Mouse (Mus musculus) embryonic facial prominence, embryonic 13.5 days (tissue): ENCODE data around the gene Olfr658. TPM values are rescaled to one million over a fixed set of nuclear protein-coding genes. Genes with fewer than 3 reads are reported as not detected.

Experiments used
- ATAC-seq: fragments of 200-750 bp; cut with Nextera tagmentation; 2 replicates; pipeline ENCODE4 v1.8.0; 2017; ENCODE audit warnings: low read depth; ENCODE audit not compliant: insufficient number of reproducible peaks, insufficient read depth, low FRiP score, low TSS enrichment
- H3K27ac ChIP-seq: fragments of 300-500 bp; sonication (generic); 2 replicates; pipeline ENCODE4 v1.5.1; 2015; ENCODE audit warnings: moderate library complexity, mild to moderate bottlenecking, inconsistent platforms
- H3K27me3 ChIP-seq: fragments of 300-500 bp; sonication (generic); 2 replicates; pipeline ENCODE4 v1.6.1; 2015; ENCODE audit warnings: mild to moderate bottlenecking, inconsistent platforms
- H3K36me3 ChIP-seq: fragments of 300-500 bp; sonication (generic); 2 replicates; pipeline ENCODE4 v1.6.1; 2015; ENCODE audit warnings: mild to moderate bottlenecking, inconsistent platforms
- H3K4me1 ChIP-seq: fragments of 300-500 bp; sonication (generic); 2 replicates; pipeline ENCODE4 v1.6.1; 2015; ENCODE audit warnings: inconsistent platforms
- H3K4me2 ChIP-seq: fragments of 300-500 bp; sonication (generic); 2 replicates; pipeline ENCODE4 v1.6.1; 2015; ENCODE audit warnings: moderate library complexity, mild to moderate bottlenecking, inconsistent platforms
- H3K4me3 ChIP-seq: fragments of 300-500 bp; sonication (generic); 2 replicates; pipeline ENCODE4 v1.5.1; 2015; ENCODE audit warnings: mild to moderate bottlenecking, inconsistent platforms
- H3K9ac ChIP-seq: fragments of 300-500 bp; sonication (generic); 2 replicates; pipeline ENCODE4 v1.6.1; 2015; ENCODE audit warnings: mild to moderate bottlenecking, inconsistent platforms
- H3K9me3 ChIP-seq: fragments of 300-500 bp; sonication (generic); 2 replicates; pipeline ENCODE4 v1.6.1; 2016; ENCODE audit warnings: inconsistent platforms
- WGBS: fragments of 180-500 bp; shearing (Covaris S2); methylation state at CpG from one replicate; pipeline ENCODE4 v1.1.7; 2015; ENCODE audit warnings: mixed read lengths; 5-methylcytosine and 5-hydroxymethylcytosine counted together
- polyA plus RNA-seq: library from polyadenylated mRNA; unstranded; fragments of >200 nt; fragmentation: Nextera tagmentation; extraction: Ambion mirVana; gene quantifications from 2 replicates; pipeline ENCODE4 v1.2.1, GENCODE M21; 2015

Gene Olfr658
- polyA plus RNA-seq: 0.08 TPM in 1 of 2 replicates, not detected in the other

DNA sequence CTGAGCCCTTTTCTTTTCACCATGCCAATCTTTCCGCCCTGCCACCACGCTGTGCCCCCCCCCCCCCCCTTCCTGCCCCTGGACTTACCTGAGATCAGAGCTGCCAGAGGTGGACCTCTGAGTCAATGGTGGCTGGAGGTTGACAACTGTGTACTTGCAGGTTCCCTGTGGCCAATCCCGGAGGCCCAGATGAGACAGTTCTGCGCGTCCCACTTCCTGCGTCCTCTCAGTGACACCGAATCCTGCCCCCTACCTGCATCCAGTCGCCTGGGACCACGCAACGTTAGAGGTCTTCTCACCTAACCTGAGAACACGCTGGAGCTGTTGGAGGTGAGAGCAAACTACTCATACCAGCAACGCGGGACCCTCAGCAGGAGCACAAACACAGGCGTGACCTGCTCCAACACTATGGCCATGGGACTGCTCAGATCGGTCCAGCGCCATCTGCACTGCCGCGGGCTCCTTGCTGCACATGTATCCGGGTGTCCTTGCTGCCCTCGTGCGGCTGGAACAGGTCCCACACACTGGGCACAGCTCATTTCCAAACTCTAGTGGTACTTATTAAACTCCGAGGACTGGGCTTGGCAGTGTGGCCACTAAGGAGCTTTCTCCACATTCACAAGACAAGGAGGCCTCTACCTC lies at the start of gene Olfr658:
TSS of gene Olfr658 (minus strand) at position 465 of the 642 bp plus-strand sequence.
- ATAC-seq: 0 out of 2 replicates have a peak, but pooled peaks have one; percentile 32
- peak within 1 kb of the TSS; percentile 48 for H3K4me2 ChIP-seq
- no peaks in the 10 kb centered on the region for H3K36me3 ChIP-seq
- H3K27me3 ChIP-seq: no peaks in the 10 kb centered on the region
- no peak within 1 kb of the TSS; the same call in 1 of the 2 replicates for H3K9ac ChIP-seq
- peak within 1 kb of the TSS; percentile 17; the same call in 1 of the 2 replicates for H3K4me3 ChIP-seq
- H3K9me3 ChIP-seq: no peaks in the 10 kb centered on the region
- H3K27ac ChIP-seq: no peak within 1 kb of the TSS
- WGBS: 25% methylated on average over 21 of the region's 22 CpGs
- H3K4me1 ChIP-seq: no peaks in the 10 kb centered on the region

DNA sequence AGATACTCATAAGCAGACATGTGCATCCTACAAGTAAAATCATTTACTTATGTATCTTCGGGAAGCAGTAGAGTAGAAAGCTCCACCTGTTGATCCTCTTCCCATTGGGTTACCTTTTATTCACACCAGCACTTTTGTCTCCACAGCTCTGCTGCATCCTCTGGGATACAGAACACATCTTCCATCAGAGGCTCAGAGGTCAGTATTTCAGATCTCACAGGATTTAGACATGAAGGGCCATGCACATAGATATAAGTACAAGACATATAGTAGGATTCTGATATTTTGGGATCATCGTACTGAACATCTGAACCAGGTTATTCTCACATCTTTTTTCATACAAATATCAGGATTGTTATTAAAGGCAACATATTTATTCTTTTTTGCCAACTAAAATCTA lies 39.1 kb upstream of the Olfr658 start, which contains the start of gene Olfr661:
TSS of gene Olfr661 (plus strand) at position 301 of the 400 bp plus-strand sequence.
- H3K27ac ChIP-seq: no peak within 1 kb of the TSS
- no peaks in the 10 kb centered on the region for H3K36me3 ChIP-seq
- H3K4me2 ChIP-seq: no peak within 1 kb of the TSS
- no peaks in the 10 kb centered on the region for H3K9me3 ChIP-seq
- no peaks in the 10 kb centered on the region for H3K27me3 ChIP-seq
- H3K9ac ChIP-seq: no peak within 1 kb of the TSS
- ATAC-seq: no peak
- H3K4me3 ChIP-seq: no peak within 1 kb of the TSS
- 88% methylated on average over 2 of the region's 2 CpGs for WGBS
- no peaks in the 10 kb centered on the region for H3K4me1 ChIP-seq

DNA sequence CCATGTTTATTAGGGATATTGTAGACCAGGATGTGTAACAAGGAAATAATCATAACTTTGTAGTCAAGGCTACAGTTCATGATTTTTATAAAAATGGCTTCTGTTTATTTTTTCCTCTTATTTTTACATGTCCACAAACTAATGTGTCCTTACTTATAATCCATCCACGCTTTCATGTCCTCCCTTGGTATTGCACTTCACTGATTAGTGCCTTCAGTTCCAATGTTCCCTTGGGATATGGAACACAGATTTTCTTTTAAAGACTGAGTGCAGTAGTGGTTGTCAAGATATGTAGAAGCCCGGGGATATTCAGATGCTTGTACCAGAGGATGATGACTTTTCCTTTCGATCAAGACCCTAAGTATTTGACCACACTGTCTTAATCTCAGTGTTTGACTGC lies 19.3 kb upstream of the Olfr658 start, which contains the start of gene Olfr659:
TSS of gene Olfr659 (plus strand) at position 301 of the 400 bp plus-strand sequence.
- WGBS: 85% methylated on average over 3 of the region's 3 CpGs
- no peaks in the 10 kb centered on the region for H3K4me1 ChIP-seq

DNA sequence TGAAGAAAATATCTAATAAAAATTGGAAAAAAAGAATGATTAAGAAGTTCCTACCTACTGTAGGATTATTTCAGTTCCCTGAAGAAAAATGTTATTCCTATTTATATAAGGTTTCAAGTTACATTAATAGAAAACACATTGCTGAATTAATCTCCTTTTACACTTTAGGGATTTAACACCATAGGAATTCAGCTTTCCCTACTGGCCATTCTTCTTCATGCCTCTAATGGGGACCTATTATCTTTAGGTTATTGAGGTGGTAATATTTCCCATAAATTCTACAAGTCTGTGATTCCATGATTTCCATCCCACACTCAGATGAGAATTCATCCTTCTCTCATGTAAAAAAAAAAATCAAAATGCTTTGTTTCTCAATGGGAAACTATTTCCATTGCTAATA lies 22.6 kb downstream of the Olfr658 start, which contains the start of gene Olfr657:
TSS of gene Olfr657 (plus strand) at position 301 of the 400 bp plus-strand sequence.
- Histone ChIP-seq H3K4me2 (no peak within 1 kb of the TSS), H3K27me3 (no peaks in the 10 kb centered on the region), H3K9me3 (no peaks in the 10 kb centered on the region)

More for the DNA sequence above, 19.3 kb upstream of the Olfr658 start, which contains the start of gene Olfr659:
- Histone ChIP-seq H3K36me3 (no peaks in the 10 kb centered on the region), H3K27ac (no peak within 1 kb of the TSS), H3K9me3 (no peaks in the 10 kb centered on the region), H3K9ac (no peak within 1 kb of the TSS), H3K27me3 (no peaks in the 10 kb centered on the region), H3K4me3 (no peak within 1 kb of the TSS), H3K4me2 (no peak within 1 kb of the TSS)
- no peak for ATAC-seq

DNA sequence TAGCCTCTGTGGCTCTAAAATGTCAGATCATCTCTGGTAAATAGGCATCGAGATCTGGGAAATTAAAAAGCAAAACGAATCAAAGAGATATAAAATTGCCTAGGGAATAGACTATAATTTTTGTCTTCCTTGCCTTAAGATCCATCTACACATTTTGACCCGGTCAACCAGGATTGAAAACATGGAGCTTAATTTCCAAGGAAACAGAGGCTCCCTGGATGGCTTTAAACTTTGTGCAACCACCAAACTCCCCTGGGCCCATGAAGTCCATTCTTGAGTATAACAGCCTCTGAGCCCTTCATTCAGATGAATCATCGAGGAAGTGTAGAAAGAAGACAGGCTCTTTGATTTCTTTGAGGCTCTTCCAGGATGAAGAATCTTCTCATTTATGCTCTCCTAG lies 33.5 kb downstream of the Olfr658 start, which contains the start of gene Olfr656:
TSS of gene Olfr656 (plus strand) at position 301 of the 400 bp plus-strand sequence.
- H3K36me3 ChIP-seq: no peaks in the 10 kb centered on the region
- no peak within 1 kb of the TSS for H3K27ac ChIP-seq
- no peak for ATAC-seq
- no peaks in the 10 kb centered on the region for H3K9me3 ChIP-seq
- no peaks in the 10 kb centered on the region for H3K4me1 ChIP-seq
- no peak within 1 kb of the TSS for H3K4me2 ChIP-seq
- H3K4me3 ChIP-seq: no peak within 1 kb of the TSS
- WGBS: 73% methylated on average over 4 of the region's 4 CpGs
- H3K9ac ChIP-seq: no peak within 1 kb of the TSS
- H3K27me3 ChIP-seq: no peaks in the 10 kb centered on the region

More for the DNA sequence above, 22.6 kb downstream of the Olfr658 start, which contains the start of gene Olfr657:
- Histone ChIP-seq H3K4me3 (no peak within 1 kb of the TSS), H3K9ac (no peak within 1 kb of the TSS), H3K4me1 (no peaks in the 10 kb centered on the region), H3K27ac (no peak within 1 kb of the TSS), H3K36me3 (no peaks in the 10 kb centered on the region)
- no peak for ATAC-seq

DNA sequence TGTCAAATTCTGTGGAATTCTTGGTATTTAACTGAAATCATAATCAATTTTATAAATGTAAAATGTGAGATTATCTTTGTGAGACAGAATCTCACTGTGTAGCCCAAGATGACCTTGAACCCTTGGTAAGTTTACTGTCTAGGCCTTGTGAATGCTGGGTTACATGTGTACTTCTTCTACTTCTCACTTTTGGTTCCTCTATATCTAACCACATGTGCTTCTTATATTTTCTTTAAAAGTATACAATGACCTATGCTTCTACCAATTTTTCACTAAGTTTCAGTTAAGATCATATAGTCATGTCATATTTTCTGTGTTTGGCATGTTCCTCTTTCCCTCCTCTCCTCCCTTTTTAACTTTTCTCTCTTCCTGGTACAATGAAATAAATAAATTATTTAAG lies 42.4 kb downstream of the Olfr658 start:
- no peak for ATAC-seq
- no peak overlapping the region for H3K9ac ChIP-seq

DNA sequence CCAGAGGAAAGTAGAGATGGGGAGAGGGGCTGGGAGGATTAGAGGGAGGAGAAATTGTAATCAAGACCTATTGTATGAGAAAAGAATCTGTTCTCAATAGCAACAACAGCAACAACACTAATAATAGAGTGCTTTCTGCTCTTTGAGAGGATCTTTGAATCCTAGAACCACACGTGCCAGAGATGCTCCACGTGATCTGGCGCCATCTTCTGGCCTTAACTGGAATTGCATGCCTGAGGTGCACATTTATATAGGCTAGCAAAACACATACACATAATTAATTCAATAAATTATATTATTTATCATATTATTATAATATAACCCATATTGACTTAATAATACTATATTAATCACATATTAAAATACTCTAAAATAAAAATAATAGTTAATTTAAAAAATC lies 43.9 kb downstream of the Olfr658 start:
- Histone ChIP-seq H3K4me2 (no peak overlapping the region), H3K27me3 (no peaks in the 10 kb centered on the region), H3K4me3 (no peak overlapping the region), H3K36me3 (no peaks in the 10 kb centered on the region), H3K9ac (no peak overlapping the region), H3K4me1 (no peaks in the 10 kb centered on the region), H3K9me3 (no peaks in the 10 kb centered on the region), H3K27ac (no peak overlapping the region)
- ATAC-seq: no peak
- 4% methylated on average over 3 of the region's 3 CpGs for WGBS

More for the DNA sequence above, 42.4 kb downstream of the Olfr658 start:
- Histone ChIP-seq H3K36me3 (no peaks in the 10 kb centered on the region), H3K4me2 (no peak overlapping the region), H3K27me3 (no peaks in the 10 kb centered on the region), H3K27ac (no peak overlapping the region), H3K9me3 (no peaks in the 10 kb centered on the region), H3K4me3 (no peak overlapping the region), H3K4me1 (no peaks in the 10 kb centered on the region)

DNA sequence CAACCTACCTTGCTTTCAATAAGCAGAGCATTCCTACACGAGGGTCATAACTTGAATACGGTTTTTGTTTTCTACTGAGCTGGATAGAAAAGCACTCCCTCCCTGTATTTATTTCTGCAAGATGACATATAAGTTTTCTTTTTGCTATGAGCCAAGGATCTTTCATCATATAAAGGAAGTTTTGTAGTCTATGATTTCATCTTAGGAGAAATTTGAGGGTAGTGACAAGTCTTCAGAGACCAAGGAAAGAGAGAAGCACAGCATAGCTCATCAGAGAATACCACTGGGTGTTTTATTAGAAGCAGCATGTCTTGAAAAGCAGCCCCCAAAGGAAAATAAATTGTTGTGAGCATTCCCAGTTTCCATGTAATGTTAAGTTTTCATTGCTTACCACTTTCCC lies 45.4 kb downstream of the Olfr658 start, which contains the start of gene Olfr655:
TSS of gene Olfr655 (minus strand) at position 101 of the 400 bp plus-strand sequence.
- Histone ChIP-seq H3K9ac (no peak within 1 kb of the TSS), H3K9me3 (no peaks in the 10 kb centered on the region), H3K27me3 (no peaks in the 10 kb centered on the region), H3K4me3 (no peak within 1 kb of the TSS), H3K4me2 (no peak within 1 kb of the TSS), H3K36me3 (no peaks in the 10 kb centered on the region), H3K4me1 (no peaks in the 10 kb centered on the region), H3K27ac (no peak within 1 kb of the TSS)
- WGBS: 75% methylated on average over 2 of the region's 2 CpGs
- no peak for ATAC-seq

Other genes with a start within 250 kb of the Olfr658 start
- 0.20 TPM in 1 of 2 replicates, not detected in the other for gene Trim30c, start 246.5 kb downstream of the Olfr658 start, polyA plus RNA-seq
- 0.85 and 1.1 TPM in 2 replicates for gene Trim30a, start 182.1 kb downstream of the Olfr658 start, polyA plus RNA-seq
- gene Trim30d, start 139.5 kb downstream of the Olfr658 start, polyA plus RNA-seq: 0.31 and 0.77 TPM in 2 replicates
- gene Olfr651, start 97.2 kb downstream of the Olfr658 start, polyA plus RNA-seq: not detected in 2 replicates
- gene Olfr652, start 86.4 kb downstream of the Olfr658 start, polyA plus RNA-seq: 0.04 and 0.11 TPM in 2 replicates
- 0.06 and 0.33 TPM in 2 replicates for gene Olfr653, start 70.0 kb downstream of the Olfr658 start, polyA plus RNA-seq
- gene Olfr654, start 60.3 kb downstream of the Olfr658 start, polyA plus RNA-seq: not detected in 2 replicates
- gene Olfr655, start 45.5 kb downstream of the Olfr658 start, polyA plus RNA-seq: 0.22 TPM in 1 of 2 replicates, not detected in the other
- not detected in 2 replicates for gene Olfr656, start 33.4 kb downstream of the Olfr658 start, polyA plus RNA-seq
- not detected in 2 replicates for gene Olfr657, start 22.5 kb downstream of the Olfr658 start, polyA plus RNA-seq
- gene Olfr659, start 19.4 kb upstream of the Olfr658 start, polyA plus RNA-seq: not detected in 2 replicates
- not detected in 2 replicates for gene Olfr661, start 39.2 kb upstream of the Olfr658 start, polyA plus RNA-seq
- not detected in 2 replicates for gene Usp17le, start 130.2 kb upstream of the Olfr658 start, polyA plus RNA-seq
- gene Usp17lb, start 195.3 kb upstream of the Olfr658 start, polyA plus RNA-seq: not detected in 2 replicates
- gene Usp17la, start 209.7 kb upstream of the Olfr658 start, polyA plus RNA-seq: 0.10 TPM in 1 of 2 replicates, not detected in the other
- not detected in 2 replicates for gene Olfr665, start 230.7 kb upstream of the Olfr658 start, polyA plus RNA-seq
- 0.17 TPM in 1 of 2 replicates, not detected in the other for gene Olfr666, start 248.6 kb upstream of the Olfr658 start, polyA plus RNA-seq